Mouse (Mus musculus) forebrain, embryonic 12.5 days (tissue): Measurements from ENCODE around the gene Rapgef5. TPM values are rescaled to one million over a fixed set of nuclear protein-coding genes. Genes with fewer than 3 reads are reported as not detected.

ENCODE experiments used
- ATAC-seq: fragments of 200-750 bp; cut with Nextera tagmentation; 2 replicates; pipeline ENCODE4 v1.8.0; 2017; ENCODE audit warnings: moderate TSS enrichment; ENCODE audit not compliant: low FRiP score
- H3K27ac ChIP-seq: fragments of 300-500 bp; sonication (generic); 2 replicates; pipeline ENCODE4 v1.5.1; 2016; ENCODE audit warnings: mild to moderate bottlenecking
- H3K27me3 ChIP-seq: fragments of 300-500 bp; sonication (generic); 2 replicates; pipeline ENCODE4 v1.6.1; 2016; ENCODE audit warnings: mild to moderate bottlenecking
- H3K36me3 ChIP-seq: fragments of 300-500 bp; sonication (generic); replicated peaks from 2 replicates; pipeline ENCODE4 v1.6.1; 2016; ENCODE audit warnings: mild to moderate bottlenecking
- H3K4me1 ChIP-seq: fragments of 300-500 bp; sonication (generic); 2 replicates; pipeline ENCODE4 v1.6.1; 2016
- H3K4me2 ChIP-seq: fragments of 300-500 bp; sonication (generic); 2 replicates; pipeline ENCODE4 v1.6.1; 2016; ENCODE audit warnings: mild to moderate bottlenecking, moderate library complexity
- H3K4me3 ChIP-seq: fragments of 300-500 bp; sonication (generic); replicated peaks from 2 replicates; pipeline ENCODE4 v1.5.1; 2016; ENCODE audit warnings: mild to moderate bottlenecking
- H3K9ac ChIP-seq: fragments of 300-500 bp; sonication (generic); 2 replicates; pipeline ENCODE4 v1.6.1; 2016; ENCODE audit warnings: mild to moderate bottlenecking
- H3K9me3 ChIP-seq: fragments of 300-500 bp; sonication (generic); 2 replicates; pipeline ENCODE4 v1.6.1; 2016
- WGBS: fragments of 180-500 bp; shearing (Covaris S2); methylation state at CpG from one replicate; pipeline ENCODE4 v1.1.7; 2016; 5-methylcytosine and 5-hydroxymethylcytosine counted together
- polyA plus RNA-seq: library from polyadenylated mRNA; unstranded; fragments of >200 nt; fragmentation: Nextera tagmentation; extraction: Ambion mirVana; gene quantifications from 2 replicates; pipeline ENCODE4 v1.2.1, GENCODE M21; 2016

Gene Rapgef5
- polyA plus RNA-seq, 1 experiment from 2014 or later = 17.0 TPM

DNA sequence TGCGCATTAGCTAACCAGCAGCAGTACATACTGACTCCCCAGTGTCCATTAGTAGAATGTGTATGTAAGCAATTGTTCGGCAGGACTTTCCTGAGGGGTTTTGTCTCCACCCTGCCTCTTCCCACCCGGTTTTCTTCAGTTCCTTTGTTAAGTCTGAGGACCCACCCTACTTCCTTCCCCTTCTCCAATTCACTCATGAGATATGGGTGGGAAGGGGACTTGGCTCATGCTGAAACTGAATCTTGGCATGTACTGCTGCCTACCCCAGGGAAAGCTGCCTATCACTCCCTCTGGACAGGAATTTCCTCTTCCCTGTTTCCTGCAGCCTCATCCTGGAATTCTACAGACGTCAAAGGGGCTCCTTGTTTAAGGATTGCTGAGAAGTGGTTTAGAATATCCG lies 147.4 kb downstream of the Rapgef5 start:
- Histone ChIP-seq H3K9me3 (no peaks in the 10 kb centered on the region), H3K27ac (no peak overlapping the region), H3K4me2 (no peak overlapping the region), H3K4me3 (no peak overlapping the region), H3K27me3 (no peaks in the 10 kb centered on the region), H3K4me1 (peaks cover 7% of the 10 kb centered on the region; the same call in 1 of the 2 replicates), H3K9ac (no peak overlapping the region), H3K36me3 (no peaks in the 10 kb centered on the region)
- WGBS = 67% methylated on average over 5 of the region's 5 CpGs
- ATAC-seq = no peak

DNA sequence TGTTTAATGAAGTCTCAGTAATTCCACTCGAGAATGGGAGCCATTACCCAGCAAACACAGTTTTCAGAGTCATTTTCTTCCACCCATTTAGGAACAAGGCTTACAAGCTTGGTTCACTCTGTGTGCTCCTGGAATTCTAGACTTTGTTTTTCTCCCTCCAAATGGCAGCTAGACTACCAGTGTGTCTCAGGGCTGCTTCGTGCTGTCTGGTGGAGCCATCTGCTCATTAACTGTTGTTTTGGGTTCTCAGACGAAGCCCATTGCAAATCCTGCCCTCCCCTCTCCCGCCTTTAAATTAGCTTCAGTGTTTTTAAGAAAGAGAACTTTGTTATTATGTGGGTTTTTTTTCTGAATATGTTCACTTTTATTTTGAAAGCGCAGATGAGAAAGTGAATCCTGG lies 148.4 kb downstream of the Rapgef5 start:
- H3K27ac ChIP-seq = no peak overlapping the region
- 55% methylated on average over 5 of the region's 5 CpGs for WGBS
- no peaks in the 10 kb centered on the region for H3K9me3 ChIP-seq
- no peak for ATAC-seq
- H3K4me1 ChIP-seq = no peaks in the 10 kb centered on the region; the same call in 1 of the 2 replicates
- no peak overlapping the region for H3K4me2 ChIP-seq
- no peak overlapping the region for H3K4me3 ChIP-seq
- H3K36me3 ChIP-seq = no peaks in the 10 kb centered on the region
- no peaks in the 10 kb centered on the region for H3K27me3 ChIP-seq
- H3K9ac ChIP-seq = no peak overlapping the region

DNA sequence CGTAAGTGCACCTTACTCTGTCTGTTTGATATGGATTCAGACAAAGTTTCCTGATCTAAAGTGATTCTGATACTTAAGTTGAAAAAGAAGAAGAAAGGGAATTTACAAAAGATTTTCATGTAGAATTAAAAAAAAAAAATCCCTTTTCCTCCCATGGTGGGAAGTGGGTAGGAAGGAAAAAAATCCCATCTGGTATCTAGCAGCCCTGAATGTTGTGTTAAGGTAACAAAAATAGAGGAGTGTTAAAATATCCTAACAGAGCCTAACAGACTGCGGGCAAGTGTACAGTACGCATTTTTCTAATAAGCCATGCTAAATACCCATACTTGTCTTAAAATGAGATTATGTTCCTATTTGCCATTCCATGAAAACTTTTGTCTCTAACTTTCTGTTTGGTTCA lies 150.1 kb downstream of the Rapgef5 start:
- Histone ChIP-seq H3K4me1 (no peaks in the 10 kb centered on the region; the same call in 1 of the 2 replicates), H3K27me3 (no peaks in the 10 kb centered on the region), H3K4me3 (no peak overlapping the region), H3K27ac (no peak overlapping the region), H3K36me3 (no peaks in the 10 kb centered on the region), H3K9me3 (no peaks in the 10 kb centered on the region), H3K9ac (no peak overlapping the region), H3K4me2 (no peak overlapping the region)
- WGBS = 93% methylated on average over 3 of the region's 3 CpGs
- ATAC-seq = no peak

DNA sequence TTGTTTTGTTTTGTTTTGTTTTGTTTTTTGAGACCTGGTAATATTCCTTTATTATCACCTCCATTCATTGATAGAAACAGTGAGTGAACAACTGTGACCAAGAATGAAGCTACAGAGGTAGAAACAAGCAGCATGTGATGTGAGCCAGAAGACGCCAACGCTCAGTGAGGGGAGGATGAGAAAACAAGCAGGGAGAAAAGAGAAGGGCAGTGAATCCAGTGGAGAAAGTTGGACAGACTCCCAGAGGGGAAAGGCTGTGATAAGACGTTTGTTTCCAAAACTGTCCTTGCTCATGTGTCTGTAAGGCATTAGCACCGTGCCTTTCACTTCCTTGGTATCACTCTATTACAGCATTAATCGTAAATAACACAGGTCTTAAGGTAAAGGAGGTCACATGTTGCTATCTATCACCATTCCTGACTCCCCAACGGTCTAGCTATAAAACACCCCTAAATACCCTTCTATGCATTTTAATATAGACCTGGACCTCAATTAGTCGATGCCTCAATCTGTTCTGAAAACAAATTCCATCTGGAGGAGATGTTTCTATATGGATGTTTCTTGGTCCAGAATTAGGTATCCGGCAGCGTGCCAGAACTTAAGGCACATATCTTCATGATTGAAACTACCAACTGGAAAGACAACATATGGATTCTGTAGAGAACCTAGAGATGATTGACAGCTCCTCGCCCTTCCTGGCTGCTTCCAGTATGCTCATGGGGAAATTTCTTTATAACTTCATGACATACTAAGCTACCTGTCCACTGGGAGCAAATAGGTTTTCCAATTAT lies 153.5 kb downstream of the Rapgef5 start:
- H3K4me2 ChIP-seq = no peak overlapping the region
- ATAC-seq = no peak
- no peaks in the 10 kb centered on the region for H3K9me3 ChIP-seq
- no peaks in the 10 kb centered on the region for H3K36me3 ChIP-seq
- no peak overlapping the region for H3K4me3 ChIP-seq
- 87% methylated on average over 10 of the region's 10 CpGs for WGBS
- H3K27ac ChIP-seq = no peak overlapping the region
- no peaks in the 10 kb centered on the region for H3K27me3 ChIP-seq
- H3K4me1 ChIP-seq = no peaks in the 10 kb centered on the region
- no peak overlapping the region for H3K9ac ChIP-seq

DNA sequence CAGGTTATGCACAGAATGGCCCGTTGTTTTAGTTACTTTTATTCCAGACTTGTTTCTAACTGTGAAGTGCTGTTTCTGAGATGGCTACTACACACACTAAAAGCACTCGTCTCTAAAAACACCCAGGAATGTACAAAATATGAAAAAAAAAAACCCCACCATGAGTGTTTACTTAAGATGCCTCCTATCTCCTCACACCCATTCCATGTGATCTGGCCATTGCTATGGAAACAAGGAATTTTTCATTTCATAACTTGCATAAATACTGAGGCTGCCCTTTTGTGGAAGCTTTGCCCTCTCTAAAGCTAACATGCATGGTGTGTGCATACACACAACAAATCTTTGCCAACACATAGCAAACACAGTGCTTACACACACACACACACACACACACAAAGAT lies 156.9 kb downstream of the Rapgef5 start:
- Histone ChIP-seq H3K9ac (no peak overlapping the region), H3K4me3 (no peak overlapping the region), H3K36me3 (no peaks in the 10 kb centered on the region), H3K4me2 (no peak overlapping the region), H3K27ac (no peak overlapping the region), H3K9me3 (no peaks in the 10 kb centered on the region), H3K4me1 (no peaks in the 10 kb centered on the region), H3K27me3 (no peaks in the 10 kb centered on the region)
- WGBS = 82% methylated on average over 2 of the region's 2 CpGs
- ATAC-seq = no peak

DNA sequence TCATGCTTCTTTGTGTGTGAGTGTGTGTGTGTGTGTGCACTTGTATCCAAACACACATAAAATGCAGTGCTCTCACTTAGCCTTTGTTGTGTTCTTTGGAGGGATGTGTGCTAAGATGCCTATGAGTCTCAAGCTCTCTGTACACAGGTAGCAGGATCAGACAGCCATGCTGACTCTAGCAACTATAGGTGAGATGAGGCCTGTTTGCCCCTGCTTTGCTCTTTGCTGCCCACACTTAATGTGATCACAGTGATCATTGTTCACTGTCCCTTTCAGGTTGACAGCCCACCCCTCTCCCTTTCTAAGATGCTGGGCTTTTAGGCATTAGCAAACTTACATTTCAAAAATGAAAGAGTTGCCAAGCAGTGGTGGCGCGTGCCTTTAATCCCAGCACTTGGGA lies 158.2 kb downstream of the Rapgef5 start:
- H3K4me2 ChIP-seq = no peak overlapping the region
- H3K27me3 ChIP-seq = 0 out of 2 replicates have a peak, but pooled peaks cover 3% of the 10 kb centered on the region
- H3K9me3 ChIP-seq = no peaks in the 10 kb centered on the region
- H3K9ac ChIP-seq = no peak overlapping the region
- no peak for ATAC-seq
- no peak overlapping the region for H3K27ac ChIP-seq
- H3K4me1 ChIP-seq = no peaks in the 10 kb centered on the region
- 92% methylated on average over 2 of the region's 2 CpGs for WGBS
- H3K36me3 ChIP-seq = no peaks in the 10 kb centered on the region
- H3K4me3 ChIP-seq = no peak overlapping the region

DNA sequence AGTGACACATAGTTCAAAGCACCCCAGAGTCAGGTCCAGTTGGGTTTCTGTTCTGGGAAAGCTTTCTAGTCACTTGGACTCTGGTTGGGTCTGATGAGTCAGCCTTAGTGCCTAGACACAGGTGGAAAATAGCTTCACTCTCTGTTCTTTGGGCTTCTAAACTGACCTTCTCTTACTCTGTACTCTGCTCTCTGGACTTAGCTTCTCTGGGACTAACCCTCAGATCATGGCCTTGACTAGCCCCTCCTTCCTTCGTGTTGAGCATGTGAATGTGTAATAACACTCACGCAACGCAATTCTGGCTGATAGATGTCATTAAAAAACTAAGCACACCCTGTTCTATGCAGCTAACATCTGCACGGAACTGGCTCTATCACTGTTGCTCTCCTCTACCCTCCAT lies 160.0 kb downstream of the Rapgef5 start:
- H3K27ac ChIP-seq = no peak overlapping the region
- no peak overlapping the region for H3K9ac ChIP-seq
- ATAC-seq = no peak
- no peaks in the 10 kb centered on the region for H3K9me3 ChIP-seq
- no peak overlapping the region for H3K4me3 ChIP-seq
- H3K4me2 ChIP-seq = no peak overlapping the region
- H3K27me3 ChIP-seq = 0 out of 2 replicates have a peak, but pooled peaks cover 3% of the 10 kb centered on the region
- WGBS = 82% methylated on average over 4 of the region's 4 CpGs
- 0 out of 2 replicates have a peak, but pooled peaks cover under 1% of the 10 kb centered on the region for H3K4me1 ChIP-seq
- no peaks in the 10 kb centered on the region for H3K36me3 ChIP-seq

DNA sequence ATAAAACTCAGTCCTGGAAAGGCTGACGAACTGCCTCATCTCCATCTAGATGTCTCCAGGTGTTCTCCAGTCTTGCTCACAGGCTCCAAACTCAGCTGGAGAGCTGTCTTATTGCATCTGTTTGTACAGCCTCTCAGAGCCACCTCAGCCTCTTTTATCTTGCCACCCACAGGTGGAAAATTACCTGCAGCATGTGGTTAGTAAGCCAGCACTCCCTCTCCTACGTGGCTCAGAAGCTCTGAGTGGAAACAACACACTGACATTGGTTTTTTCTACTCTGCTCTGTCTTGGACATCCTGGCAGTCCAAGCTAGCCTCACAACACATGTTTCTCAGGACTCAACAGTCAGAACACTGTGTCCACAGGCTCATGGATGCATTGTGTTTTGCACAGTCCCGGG lies 162.6 kb downstream of the Rapgef5 start:
- Histone ChIP-seq H3K4me1 (peaks cover 13% of the 10 kb centered on the region), H3K27ac (no peak overlapping the region), H3K4me3 (no peak overlapping the region), H3K4me2 (no peak overlapping the region), H3K27me3 (0 out of 2 replicates have a peak, but pooled peaks cover 7% of the 10 kb centered on the region), H3K9ac (no peak overlapping the region), H3K9me3 (no peaks in the 10 kb centered on the region), H3K36me3 (no peaks in the 10 kb centered on the region)
- no peak for ATAC-seq
- 80% methylated on average over 3 of the region's 3 CpGs for WGBS

DNA sequence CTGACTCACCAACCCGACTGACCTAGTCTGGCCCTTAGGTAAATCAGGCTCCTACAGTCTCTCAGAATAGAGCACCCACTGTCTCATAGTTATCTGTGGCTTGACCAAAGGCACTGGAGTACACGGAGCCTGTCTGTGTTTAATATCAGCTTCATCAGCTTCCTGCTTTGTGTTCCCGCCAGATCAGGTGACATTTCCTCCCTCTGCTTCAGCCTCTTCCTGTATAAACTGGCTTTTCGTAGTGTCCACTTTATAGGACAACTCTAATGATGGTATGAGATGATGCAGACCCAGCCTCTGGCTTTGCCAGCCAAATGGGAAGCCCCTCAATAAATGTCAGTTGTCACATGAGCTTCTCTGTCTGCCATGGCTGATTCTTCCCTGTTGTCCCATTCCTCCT lies 163.5 kb downstream of the Rapgef5 start:
- Histone ChIP-seq H3K4me1 (peaks cover 22% of the 10 kb centered on the region), H3K27me3 (0 out of 2 replicates have a peak, but pooled peaks cover 7% of the 10 kb centered on the region), H3K9ac (no peak overlapping the region), H3K36me3 (no peaks in the 10 kb centered on the region), H3K27ac (no peak overlapping the region), H3K9me3 (no peaks in the 10 kb centered on the region), H3K4me3 (no peak overlapping the region), H3K4me2 (no peak overlapping the region)
- WGBS = 86% methylated on average over 4 of the region's 4 CpGs
- no peak for ATAC-seq

DNA sequence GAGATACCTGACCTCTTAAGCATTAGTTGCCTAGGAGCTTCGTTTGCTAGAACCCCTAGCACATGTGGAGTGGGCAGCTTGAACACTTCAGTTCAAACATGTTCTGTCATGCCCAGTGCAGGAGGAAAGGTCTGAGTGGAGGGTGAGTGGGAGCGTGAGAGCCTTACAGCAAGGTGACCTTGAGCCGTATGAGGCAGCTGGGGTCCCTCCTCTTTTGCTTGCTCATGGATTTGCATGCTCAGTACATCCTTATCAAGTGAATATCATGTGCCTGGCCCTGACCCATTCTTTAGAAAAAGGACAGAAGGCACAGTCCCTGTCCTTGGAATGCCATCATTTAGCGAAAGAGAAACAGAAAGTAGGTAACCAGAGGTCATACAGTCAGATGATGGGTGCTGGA lies 165.0 kb downstream of the Rapgef5 start:
- no peak overlapping the region for H3K4me2 ChIP-seq
- H3K36me3 ChIP-seq = no peaks in the 10 kb centered on the region
- H3K4me1 ChIP-seq = peaks cover 26% of the 10 kb centered on the region
- H3K9ac ChIP-seq = no peak overlapping the region
- H3K9me3 ChIP-seq = no peaks in the 10 kb centered on the region
- ATAC-seq = no peak
- H3K27ac ChIP-seq = no peak overlapping the region
- H3K4me3 ChIP-seq = no peak overlapping the region
- H3K27me3 ChIP-seq = 0 out of 2 replicates have a peak, but pooled peaks cover 13% of the 10 kb centered on the region
- WGBS = 85% methylated on average over 4 of the region's 4 CpGs

DNA sequence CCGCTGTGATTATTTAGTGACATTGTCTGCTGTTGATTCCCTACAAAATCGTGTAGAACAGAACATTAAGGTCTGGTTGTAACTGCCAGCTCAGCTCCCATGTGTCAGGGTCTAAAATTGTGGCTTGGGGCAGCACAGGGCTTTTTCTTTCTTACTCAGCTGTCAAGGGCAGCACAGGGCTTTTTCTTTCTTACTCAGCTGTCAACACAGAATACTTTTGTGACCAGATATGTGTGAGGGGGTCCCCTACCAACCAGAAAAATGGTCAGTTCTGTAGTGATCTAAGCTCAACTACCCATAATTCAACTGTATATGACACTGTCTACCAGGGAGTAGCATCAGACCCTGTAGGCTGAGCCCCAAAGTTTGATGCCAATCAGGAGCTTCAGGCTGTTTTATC lies 167.1 kb downstream of the Rapgef5 start:
- no peak overlapping the region for H3K4me2 ChIP-seq
- 55% methylated on average over 2 of the region's 2 CpGs for WGBS
- no peak for ATAC-seq
- H3K9ac ChIP-seq = no peak overlapping the region
- H3K4me3 ChIP-seq = no peak overlapping the region
- H3K9me3 ChIP-seq = no peaks in the 10 kb centered on the region
- peaks cover 39% of the 10 kb centered on the region for H3K4me1 ChIP-seq
- H3K27ac ChIP-seq = no peak overlapping the region
- H3K27me3 ChIP-seq = peaks cover 18% of the 10 kb centered on the region
- H3K36me3 ChIP-seq = no peaks in the 10 kb centered on the region

DNA sequence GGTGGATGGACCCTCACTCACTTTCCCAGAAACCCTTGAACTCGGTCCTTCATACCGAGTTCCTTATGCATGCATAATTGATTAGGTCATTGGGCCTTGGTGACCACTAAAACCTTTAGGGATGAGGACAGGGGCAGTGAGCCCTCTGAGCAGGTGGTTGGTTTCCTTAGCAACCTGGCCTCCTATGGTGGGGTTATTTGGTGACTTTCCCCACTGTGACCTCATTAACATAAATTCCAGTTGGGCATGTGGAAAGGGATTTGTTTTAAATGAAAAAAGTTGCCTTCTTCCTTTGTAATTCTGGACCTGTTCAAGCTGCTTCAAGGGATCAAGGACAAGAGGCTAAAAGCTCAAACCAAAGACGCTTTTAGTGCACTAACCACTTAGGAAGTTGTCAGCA lies 167.7 kb downstream of the Rapgef5 start:
- H3K4me2 ChIP-seq = no peak overlapping the region
- no peaks in the 10 kb centered on the region for H3K9me3 ChIP-seq
- H3K4me3 ChIP-seq = no peak overlapping the region
- 10% methylated on average over 3 of the region's 3 CpGs for WGBS
- no peak overlapping the region for H3K9ac ChIP-seq
- peaks cover 17% of the 10 kb centered on the region for H3K27me3 ChIP-seq
- peaks cover 42% of the 10 kb centered on the region for H3K4me1 ChIP-seq
- no peak for ATAC-seq
- no peaks in the 10 kb centered on the region for H3K36me3 ChIP-seq
- H3K27ac ChIP-seq = no peak overlapping the region

DNA sequence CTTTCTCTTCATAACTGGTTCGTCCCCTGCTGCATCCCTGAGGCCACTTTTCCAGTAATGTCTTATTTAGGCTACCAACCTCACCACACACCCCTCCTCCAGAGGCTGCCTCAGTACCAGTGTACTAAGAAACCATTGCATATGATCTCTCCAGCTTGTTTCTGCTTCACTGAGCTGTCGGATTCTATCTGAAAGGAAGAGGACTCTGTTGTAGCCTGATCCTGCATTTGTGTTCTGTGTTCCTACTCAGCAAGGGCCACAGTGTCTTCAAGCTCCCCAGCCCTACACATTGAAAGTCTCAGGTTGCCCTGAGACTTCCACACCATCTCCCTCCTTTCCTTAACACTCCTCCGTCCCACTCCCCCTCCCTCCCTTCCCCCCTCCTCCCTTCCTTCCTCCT lies 168.5 kb downstream of the Rapgef5 start:
- ATAC-seq = no peak
- 14% methylated on average over 3 of the region's 3 CpGs for WGBS
- no peak overlapping the region for H3K4me2 ChIP-seq
- H3K4me3 ChIP-seq = no peak overlapping the region
- peaks cover 50% of the 10 kb centered on the region for H3K4me1 ChIP-seq
- no peaks in the 10 kb centered on the region for H3K9me3 ChIP-seq
- no peaks in the 10 kb centered on the region for H3K36me3 ChIP-seq
- H3K9ac ChIP-seq = no peak overlapping the region
- H3K27me3 ChIP-seq = peaks cover 20% of the 10 kb centered on the region
- H3K27ac ChIP-seq = no peak overlapping the region
